Mouse (Mus musculus) adrenal gland, postnatal 36 days (tissue): ENCODE results near the gene Kif26a. TPM values are rescaled to one million over a fixed set of nuclear protein-coding genes. Genes with fewer than 3 reads are reported as not detected.
A peak's percentile ranks its signal among the peaks of the same experiment; 100 is the strongest.

ENCODE experiments used
- DNase-seq, 2 experiments: peaks; one replicate each; pipeline ENCODE4 v3.0.0; 2021; ENCODE audit warnings: mixed read lengths in 1 of 2
- microRNA-seq: library from miRNA; unstranded; fragments of <30 nt; microRNA quantifications from one replicate; pipeline ENCODE4 v1.2.0, GENCODE M21; 2021
- total RNA-seq, 2 experiments: library from RNA; stranded (reverse); gene quantifications; 2 replicates each; pipeline ENCODE4 v1.2.3; 2021

Gene Kif26a
- total RNA-seq, 2 experiments from 2014 or later, result 4.9 to 9.5 TPM

DNA sequence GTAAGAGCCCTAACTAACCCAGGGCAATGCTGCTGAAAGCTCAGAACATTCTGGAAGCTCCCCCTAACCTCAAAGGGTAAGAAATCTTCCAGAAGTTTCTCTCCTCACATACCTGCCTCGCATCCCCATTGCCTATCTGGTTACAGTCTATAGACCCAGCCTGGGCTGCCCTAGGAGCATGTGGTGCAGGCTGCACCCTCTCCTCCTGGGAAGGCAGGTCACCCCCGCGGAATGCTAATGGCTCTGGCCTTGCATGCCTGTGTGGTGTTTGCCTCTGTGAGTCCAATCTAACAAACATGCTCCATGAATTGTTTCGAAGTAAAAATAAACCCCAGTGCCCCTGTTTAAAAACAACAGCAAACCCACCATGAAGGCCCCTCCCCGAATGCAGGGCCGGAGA is 75.3 kb downstream of the Kif26a start:
- no peak for DNase-seq

DNA sequence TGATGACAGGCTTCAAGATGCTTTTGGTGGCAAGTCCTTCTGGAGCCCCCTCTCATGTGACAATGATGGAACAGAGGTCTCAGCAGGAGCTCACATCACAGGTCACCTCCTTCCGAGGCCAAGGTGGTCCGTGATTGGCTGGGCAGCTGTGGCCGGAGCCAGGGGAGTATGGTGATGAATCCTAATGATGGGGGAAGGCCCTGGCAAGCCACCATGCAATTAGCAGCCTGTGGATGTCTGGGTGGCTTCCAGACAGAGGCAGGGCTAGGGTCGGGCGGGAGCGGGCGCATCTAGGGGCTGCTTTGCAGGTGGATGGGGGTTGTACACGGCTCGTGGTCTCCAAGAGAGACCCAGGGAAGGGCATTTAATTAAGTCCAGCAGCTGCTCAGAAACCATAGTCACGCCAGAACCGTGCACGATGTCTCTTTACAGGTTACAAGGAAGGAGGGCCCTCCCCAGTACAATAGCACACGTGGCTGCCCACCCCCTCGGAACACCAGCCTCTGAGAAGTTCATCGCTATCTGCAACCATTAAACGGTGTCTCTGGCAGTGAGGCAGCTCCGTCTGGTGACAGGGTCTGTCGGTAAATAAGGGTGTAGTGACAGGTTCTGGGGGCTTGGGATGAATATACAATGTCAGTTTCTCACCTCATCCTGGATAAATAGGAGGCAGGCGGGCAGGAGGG is 75.9 kb downstream of the Kif26a start:
- DNase-seq, result no peak

DNA sequence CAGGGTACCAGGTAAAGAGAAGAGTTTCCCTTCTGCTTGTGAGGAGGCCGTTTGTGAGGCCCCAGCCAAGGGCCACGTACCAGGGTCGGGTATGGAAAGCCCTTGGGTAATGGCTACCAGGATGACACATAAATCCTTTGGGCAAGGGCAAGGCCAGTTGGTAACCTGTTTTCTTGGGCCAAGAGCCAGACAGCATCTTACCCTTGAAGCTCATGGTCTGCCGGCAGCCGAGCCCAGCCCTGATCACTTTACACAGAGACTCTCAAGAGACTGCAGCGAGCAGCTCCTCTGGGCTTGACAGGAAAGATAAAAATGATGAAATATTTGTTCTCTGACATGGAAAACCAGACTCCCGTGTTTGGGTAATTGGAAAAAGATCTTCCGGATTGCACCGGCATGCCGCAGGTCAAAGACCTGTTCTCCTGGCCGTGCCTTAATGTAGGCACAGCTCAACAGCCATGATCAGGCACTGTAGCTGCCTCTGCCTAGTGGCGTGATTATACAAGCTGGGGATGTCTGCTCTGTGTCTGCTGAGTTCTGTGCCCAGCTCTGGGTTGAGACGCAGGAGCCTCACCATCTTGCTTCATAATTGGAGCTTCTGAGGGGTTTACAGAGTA is 77.8 kb downstream of the Kif26a start:
- DNase-seq, result peak; percentile 53 to 57

DNA sequence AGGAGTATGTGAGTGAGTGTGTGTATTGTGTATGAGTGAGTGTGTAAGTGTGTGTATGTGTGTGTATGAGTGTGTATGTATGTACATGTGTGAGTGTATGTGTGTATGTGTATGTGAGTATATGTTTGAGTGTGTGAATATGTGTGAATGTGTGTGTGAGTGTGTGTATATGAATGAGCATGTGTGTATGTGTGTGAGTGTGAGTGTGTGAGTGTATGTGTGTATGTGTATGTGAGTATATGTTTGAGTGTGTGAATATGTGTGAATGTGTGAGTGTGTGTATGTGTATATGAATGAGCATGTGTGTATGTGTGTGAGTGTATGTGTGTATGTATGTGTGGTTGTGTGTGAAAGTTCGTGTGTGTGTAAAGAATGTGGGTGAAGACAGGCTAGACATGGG is 80.2 kb downstream of the Kif26a start:
- DNase-seq, result no peak

DNA sequence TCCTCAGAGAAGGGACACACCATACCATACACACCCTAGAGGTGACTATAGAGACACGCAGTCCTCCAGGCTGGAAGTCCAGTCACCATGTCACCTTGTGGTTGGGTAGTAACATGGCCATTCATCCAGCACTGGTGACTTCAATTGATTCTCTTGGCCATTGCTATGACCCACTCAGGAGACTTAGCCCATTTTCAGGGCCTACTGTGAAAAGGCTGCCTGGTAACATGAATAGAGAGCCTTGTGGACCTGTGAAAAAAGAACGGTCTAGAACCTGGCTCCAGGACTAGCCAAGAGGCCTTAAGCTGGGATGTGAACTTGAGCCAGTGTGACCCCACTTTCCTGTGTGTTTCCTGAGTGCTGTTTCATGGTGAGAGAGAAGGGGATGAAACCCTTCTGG is 80.6 kb downstream of the Kif26a start:
- no peak for DNase-seq

DNA sequence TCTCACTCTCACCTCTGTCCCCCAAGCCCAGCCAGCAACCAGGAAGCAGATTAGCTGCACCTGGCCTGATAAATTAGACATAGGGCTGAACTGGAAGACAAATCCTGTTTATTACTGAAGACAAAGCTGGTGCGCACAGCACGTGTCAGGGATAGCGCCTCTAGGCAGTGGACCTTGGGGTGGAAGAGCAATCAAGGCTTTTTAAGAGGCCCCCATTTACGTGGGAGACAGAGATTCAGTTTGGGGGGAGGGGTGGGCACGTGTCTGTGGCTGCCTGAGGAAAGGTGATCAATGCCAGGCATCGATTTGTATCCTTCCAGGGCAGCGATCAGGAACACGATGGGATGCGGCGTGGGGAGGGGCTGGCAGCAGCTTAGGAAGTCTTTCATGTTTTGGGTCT is 83.1 kb downstream of the Kif26a start:
- DNase-seq, result no peak

DNA sequence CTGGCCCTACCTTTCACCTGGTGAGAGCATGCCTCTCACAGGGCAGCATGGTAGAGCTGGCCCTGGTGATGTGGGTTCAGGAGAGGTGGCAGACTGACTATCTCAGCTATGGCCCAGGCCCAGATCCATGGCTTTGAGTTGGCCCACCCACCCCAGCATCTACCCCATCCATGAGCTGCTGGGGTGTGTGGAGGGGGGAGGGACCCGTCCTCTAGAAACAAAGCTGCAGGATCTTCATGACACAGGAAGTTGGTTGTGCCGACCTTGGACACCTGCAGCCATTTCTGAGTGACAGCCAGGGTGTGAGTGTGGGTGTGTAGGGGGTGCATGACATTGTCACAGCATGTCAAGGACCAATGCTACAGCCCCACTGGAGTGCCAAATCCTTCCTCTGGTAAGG is 84.2 kb downstream of the Kif26a start:
- no peak for DNase-seq

Small RNA genes lying within 50 kb of the gene (microRNA-seq; reads per million reads assigned to microRNA genes)
- gene Mir203 (1,214 reads per million, percentile 79 among the genes with 10 or more reads in this experiment), gene Mir3073a (not detected), gene Mir3073b (not detected)

Other genes starting within 250 kb of the Kif26a start
- 10 to 100 TPM; 13.8 to 18.8 TPM for gene Ppp1r13b, start 238.1 kb upstream of the Kif26a start, total RNA-seq
- gene Atp5mpl, start 179.2 kb upstream of the Kif26a start, total RNA-seq, result 100 to 1,000 TPM; 362 to 417 TPM
- under 1 TPM in 1 of 2 experiments, not detected in 1; 0.23 TPM for gene Tdrd9, start 174.6 kb upstream of the Kif26a start, total RNA-seq
- gene Rd3l, start 164.9 kb upstream of the Kif26a start, total RNA-seq, result not detected
- 10 to 100 TPM; 23.9 to 38.3 TPM for gene Aspg, start 39.5 kb upstream of the Kif26a start, total RNA-seq